Mouse (Mus musculus): ENCODE measurements around the gene Ccl27a.
"Not testable (repeated sequence)": the region's sequence is repeated elsewhere in the genome, so short reads cannot be mapped to it uniquely, and the experiment has no call there.

DNA sequence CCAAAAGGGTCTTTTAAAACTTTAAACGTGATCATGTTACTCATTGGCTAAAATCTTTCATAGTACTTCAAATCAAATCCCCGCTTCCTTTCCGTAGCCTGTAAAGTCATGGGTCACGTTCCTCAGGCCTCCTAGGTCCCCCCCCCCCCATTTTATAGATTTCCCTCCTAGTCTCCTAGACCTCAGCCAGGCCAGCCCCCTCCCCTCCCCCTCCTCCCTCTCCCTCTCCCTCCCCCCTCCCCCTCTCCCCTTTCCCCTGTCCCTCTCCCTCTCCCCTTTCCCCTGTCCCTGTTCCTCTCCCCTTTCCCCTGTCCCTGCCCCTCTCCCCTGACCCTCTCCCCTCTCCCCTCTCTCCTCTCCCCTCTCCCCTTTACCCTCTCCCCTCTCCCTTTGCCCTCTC lies 8.7 kb upstream of the Ccl27a start:
- TF ChIP-seq CTCF (IDR thresholded peaks at IDR 0.05; ENCODE audit: control insufficient read depth, insufficient read depth, low read length); POLR2A (IDR thresholded peaks at IDR 0.05; ENCODE audit: borderline replicate concordance, control insufficient read depth, low read depth, low read length): not testable (repeated sequence)
